ENCODE assay signal across 8 mouse cellular contexts in the genomic region with DNA sequence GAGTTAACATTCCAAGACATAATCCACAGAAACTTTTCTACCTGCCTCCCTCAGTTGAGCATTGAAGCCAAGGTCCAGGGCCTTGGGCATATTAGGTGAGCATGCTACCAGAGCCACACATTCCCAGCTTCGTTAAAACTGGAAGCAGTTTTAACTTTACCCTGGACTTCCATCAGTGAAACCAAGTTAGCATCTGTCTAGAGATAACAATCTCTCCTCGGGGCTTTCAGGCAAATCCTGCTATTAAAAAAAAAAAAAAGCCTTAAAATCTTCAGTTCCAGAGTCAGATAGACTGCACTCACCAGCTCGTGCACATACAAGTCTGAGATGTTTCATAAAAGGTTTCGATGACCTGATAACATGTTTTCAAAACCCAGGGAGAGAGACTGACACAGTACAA. TPM values are rescaled to one million over a fixed set of nuclear protein-coding genes. Genes with fewer than 3 reads are reported as not detected.
DNase-seq lines count a peak whose midpoint lies in the region; ATAC-seq and TF ChIP-seq lines count a peak whose summit lies in the region.

No protein-coding gene starts in this region.

- no peak for DNase-seq in kidney, postnatal 0 days (ENCODE audit: low spot score)
- no peak for DNase-seq in kidney, adult 9 months
- DNase-seq in hindbrain, postnatal 0 days (ENCODE audit: low spot score): no peak
- DNase-seq in midbrain, postnatal 0 days (ENCODE audit: low spot score): no peak
- no peak for DNase-seq in spleen, postnatal 14 days (ENCODE audit: low spot score in 2 of 2)
- DNase-seq in left cerebral cortex, postnatal 25 days (ENCODE audit: low spot score in 2 of 2): no peak
- no peak for DNase-seq in gastrocnemius, postnatal 10 days

- WGBS in kidney, postnatal 0 days: 49% methylated on average over 4 of the region's 4 CpGs
- WGBS in hindbrain, postnatal 0 days: 65% methylated on average over 4 of the region's 4 CpGs
- WGBS in midbrain, postnatal 0 days: 68% methylated on average over 4 of the region's 4 CpGs

- no peak for TF ChIP-seq CTCF in kidney, postnatal 0 days (IDR thresholded peaks at IDR 0.05; ENCODE audit: low read depth)
- no peak for TF ChIP-seq CTCF in embryonic fibroblast, embryonic 13.5 days (IDR thresholded peaks at IDR 0.05; ENCODE audit: borderline replicate concordance, insufficient read depth, low read length)
- TF ChIP-seq CTCF in hindbrain, postnatal 0 days (IDR thresholded peaks at IDR 0.05; ENCODE audit: low read depth): no peak
- no peak for TF ChIP-seq CTCF in midbrain, postnatal 0 days (IDR thresholded peaks at IDR 0.05)

- ATAC-seq in kidney, postnatal 0 days (replicated peaks; ENCODE audit: low FRiP score, low read depth): no peak
- no peak for ATAC-seq in hindbrain, postnatal 0 days
- no peak for ATAC-seq in midbrain, postnatal 0 days (ENCODE audit: low FRiP score)

- H3K9ac ChIP-seq in kidney, postnatal 0 days (ENCODE audit: low read depth, low read length): no peak overlapping the region
- H3K9ac ChIP-seq in hindbrain, postnatal 0 days (replicated peaks; ENCODE audit: low read length): peak overlapping the region; percentile 61; the same call in 1 of the 2 replicates
- peak overlapping the region; percentile 63; the same call in 1 of the 2 replicates for H3K9ac ChIP-seq in midbrain, postnatal 0 days (replicated peaks; ENCODE audit: low read length, poor library complexity, severe bottlenecking)

- no peak overlapping the region for H3K4me3 ChIP-seq in kidney, postnatal 0 days (replicated peaks; ENCODE audit: low read depth, low read length)
- no peak overlapping the region for H3K4me3 ChIP-seq in embryonic fibroblast, embryonic 13.5 days (ENCODE audit: insufficient read depth, low read length)
- no peak overlapping the region for H3K4me3 ChIP-seq in hindbrain, postnatal 0 days (ENCODE audit: low read length)
- H3K4me3 ChIP-seq in midbrain, postnatal 0 days (ENCODE audit: low read depth, low read length): 0 out of 2 replicates have a peak overlapping the region, but pooled peaks have one; percentile 39

- no peak overlapping the region for H3K4me2 ChIP-seq in kidney, postnatal 0 days (ENCODE audit: low read length)
- H3K4me2 ChIP-seq in hindbrain, postnatal 0 days (ENCODE audit: low read depth, low read length): peak overlapping the region; percentile 75
- H3K4me2 ChIP-seq in midbrain, postnatal 0 days (ENCODE audit: low read depth, low read length, poor library complexity, severe bottlenecking): peak overlapping the region; percentile 61; the same call in 1 of the 2 replicates

- peaks cover 37% of the 10 kb centered on the region for H3K4me1 ChIP-seq in kidney, postnatal 0 days (replicated peaks; ENCODE audit: insufficient read depth, low read length)
- H3K4me1 ChIP-seq in embryonic fibroblast, embryonic 13.5 days (ENCODE audit: control insufficient read depth, insufficient read depth, low read length): peaks cover 5% of the 10 kb centered on the region
- H3K4me1 ChIP-seq in hindbrain, postnatal 0 days (ENCODE audit: insufficient read depth, low read length): peaks cover 13% of the 10 kb centered on the region
- H3K4me1 ChIP-seq in midbrain, postnatal 0 days (ENCODE audit: insufficient read depth, low read length): peaks cover 7% of the 10 kb centered on the region; the same call in 1 of the 2 replicates

- H3K27me3 ChIP-seq in kidney, postnatal 0 days (ENCODE audit: insufficient read depth, low read length): no peaks in the 10 kb centered on the region
- H3K27me3 ChIP-seq in hindbrain, postnatal 0 days (ENCODE audit: insufficient read depth, low read length): no peaks in the 10 kb centered on the region
- no peaks in the 10 kb centered on the region for H3K27me3 ChIP-seq in midbrain, postnatal 0 days (ENCODE audit: insufficient read depth, low read length)

- peak overlapping the region; percentile 95 for H3K27ac ChIP-seq in kidney, postnatal 0 days
- peak overlapping the region; percentile 64; the same call in 1 of the 2 replicates for H3K27ac ChIP-seq in embryonic fibroblast, embryonic 13.5 days (ENCODE audit: insufficient read depth, low read length)
- peak overlapping the region; percentile 92; the same call in 1 of the 2 replicates for H3K27ac ChIP-seq in hindbrain, postnatal 0 days
- H3K27ac ChIP-seq in midbrain, postnatal 0 days (ENCODE audit: low read depth, low read length): peak overlapping the region; percentile 91

- H3K36me3 ChIP-seq in kidney, postnatal 0 days (ENCODE audit: insufficient read depth, low read length): no peaks in the 10 kb centered on the region
- no peaks in the 10 kb centered on the region for H3K36me3 ChIP-seq in hindbrain, postnatal 0 days (ENCODE audit: insufficient read depth, low read length)
- H3K36me3 ChIP-seq in midbrain, postnatal 0 days (ENCODE audit: insufficient read depth, low read length): no peaks in the 10 kb centered on the region

- TF ChIP-seq POLR2A in embryonic fibroblast, embryonic 13.5 days (IDR thresholded peaks at IDR 0.05; ENCODE audit: low read depth, low read length): no peak

- intact Hi-C loops in left cerebral cortex, postnatal 25 days (cut with DNase I): no loop called here

- H3K9me3 ChIP-seq in kidney, postnatal 0 days (replicated peaks; ENCODE audit: low read length): no peaks in the 10 kb centered on the region
- no peaks in the 10 kb centered on the region for H3K9me3 ChIP-seq in hindbrain, postnatal 0 days (ENCODE audit: low read length)
- no peaks in the 10 kb centered on the region for H3K9me3 ChIP-seq in midbrain, postnatal 0 days (ENCODE audit: low read length)

RNA-seq across cellular contexts. Expression of a gene that starts 17.4 kb away (rescaled TPM):
- 3.5 and 3.9 TPM in 2 replicates for polyA plus RNA-seq in kidney, postnatal 0 days (2015; fragmentation: Nextera tagmentation; extraction: Ambion mirVana)
- polyA plus RNA-seq in embryonic fibroblast, embryonic 13.5 days (2011; ENCODE audit: insufficient read length, low read depth, missing spikeins): 5.4 and 9.3 TPM in 2 replicates
- 20.7 and 23.4 TPM in 2 replicates for total RNA-seq in hindbrain, postnatal 0 days (2014; rRNA removed)
- 12.1 and 13.5 TPM in 2 replicates for polyA plus RNA-seq in hindbrain, postnatal 0 days (2015; fragmentation: Nextera tagmentation; extraction: Ambion mirVana)
- total RNA-seq in midbrain, postnatal 0 days (2014; rRNA removed): 9.7 and 14.6 TPM in 2 replicates
- polyA plus RNA-seq in midbrain, postnatal 0 days (2015; fragmentation: Nextera tagmentation; extraction: Ambion mirVana): 7.3 and 10.0 TPM in 2 replicates
- 10 to 100 TPM; 47.2 to 55.9 TPM for total RNA-seq in left cerebral cortex, postnatal 25 days (2021)
- 10 to 100 TPM in 1 of 2 experiments, 1 to 10 TPM in 1; 4.3 to 15.2 TPM for total RNA-seq in gastrocnemius, postnatal 10 days (2021)
